Mouse (Mus musculus) stomach, embryonic 16.5 days (tissue): ENCODE data around the gene Zfp873. TPM values are rescaled to one million over a fixed set of nuclear protein-coding genes. Genes with fewer than 3 reads are reported as not detected.

ENCODE experiments used
- polyA plus RNA-seq: library from polyadenylated mRNA; unstranded; fragments of >200 nt; fragmentation: Nextera tagmentation; extraction: Ambion mirVana; gene quantifications from 2 replicates; pipeline ENCODE4 v1.2.1, GENCODE M21; 2015

Zfp873 gene
- polyA plus RNA-seq, 1 experiment from 2014 or later: 12.2 TPM

Other genes with a start within 250 kb of the Zfp873 start
- 2.2 and 2.9 TPM in 2 replicates for gene Gm4767, start 235.9 kb upstream of the Zfp873 start, polyA plus RNA-seq
- 7.7 and 11.1 TPM in 2 replicates for gene Gm32687, start 184.2 kb upstream of the Zfp873 start, polyA plus RNA-seq
- 2.9 and 3.7 TPM in 2 replicates for gene Zfp781, start 117.6 kb upstream of the Zfp873 start, polyA plus RNA-seq
- gene BC024063, start 35.2 kb downstream of the Zfp873 start, polyA plus RNA-seq: 3.5 and 4.1 TPM in 2 replicates
- 4.4 and 5.3 TPM in 2 replicates for gene AU041133, start 79.9 kb downstream of the Zfp873 start, polyA plus RNA-seq
- gene Zfp938, start 193.2 kb downstream of the Zfp873 start, polyA plus RNA-seq: 14.5 and 15.2 TPM in 2 replicates